Mouse (Mus musculus) left cerebral cortex, adult 2 months (tissue): Measurements from ENCODE around the gene Rgs11. TPM values are rescaled to one million over a fixed set of nuclear protein-coding genes. Genes with fewer than 3 reads are reported as not detected.
"Not testable (repeated sequence)": the region's sequence is repeated elsewhere in the genome, so short reads cannot be mapped to it uniquely, and the experiment has no call there.

ENCODE experiments used
- DNase-seq, 2 experiments: peaks; one replicate each; pipeline ENCODE4 v3.0.0; 2021 to 2022; ENCODE audit warnings: low spot score in 2 of 2, mixed read lengths in 1 of 2; ENCODE audit errors: extremely low spot score in 1 of 2
- H3K27ac ChIP-seq: fragments of 200-600 bp; 2 replicates; pipeline ENCODE4 v1.8.1; 2022
- H3K4me3 ChIP-seq: fragments of 200-600 bp; 2 replicates; pipeline ENCODE4 v1.8.1; 2022
- CTCF ChIP-seq: fragments of 200-600 bp; IDR thresholded peaks from 2 replicates; pipeline ENCODE4 v1.8.1; 2022; ENCODE audit warnings: antibody characterized with exemption, mild to moderate bottlenecking, moderate library complexity
- intact Hi-C: fragments of 180-260 bp; cut with DNase I; formaldehyde crosslinking; loops from one replicate; pipeline ENCODE4 v1.15.1; 2025
- long read RNA-seq, 2 experiments: library from polyadenylated mRNA; stranded (forward); transcript quantifications; one replicate each; pipeline ENCODE4 v2.0.0; 2021; ENCODE audit warnings: borderline mapping rate in 2 of 2
- total RNA-seq, 2 experiments: library from RNA; stranded (reverse); gene quantifications; 2 replicates each; pipeline ENCODE4 v1.2.3; 2021

The Rgs11 gene
- 10 to 100 TPM; 41.9 to 52.7 TPM for total RNA-seq
- long read RNA-seq, experiment 1, partial matches to known transcripts = 4 of 40 reads
- long read RNA-seq, experiment 1, other reads (novel, unspliced or antisense) = 35 of 40 reads
- long read RNA-seq, experiment 2, transcript Rgs11-208 (15 exons, 2,703 nt) = major isoform, 5 of 71 reads
- long read RNA-seq, experiment 2, partial matches to known transcripts = 8 of 71 reads
- long read RNA-seq, experiment 2, other reads (novel, unspliced or antisense) = 58 of 71 reads

DNA sequence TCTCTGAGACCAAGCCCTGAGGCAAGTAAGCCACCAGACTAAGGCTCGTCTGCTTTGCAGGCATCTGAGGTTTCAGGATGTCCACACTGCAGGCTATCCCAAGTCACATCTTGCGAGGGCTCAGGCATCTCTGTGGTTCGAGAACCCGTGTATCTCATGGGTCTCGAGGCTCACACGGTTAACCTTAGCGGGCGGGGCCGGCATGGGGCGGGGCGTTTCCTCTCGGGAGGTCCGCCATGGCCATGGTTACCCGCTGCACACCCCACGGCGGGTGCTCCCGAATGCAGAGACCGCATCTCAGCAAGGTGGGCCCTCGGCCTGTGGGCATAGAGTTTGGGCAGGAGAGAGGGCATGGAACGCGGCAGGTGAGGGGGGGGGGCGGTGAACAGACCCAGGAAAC is at the start of gene Rgs11:
Rgs11 (plus strand) TSS at position 215 of the 400 bp plus-strand sequence.
- DNase-seq = peak; percentile 35 to 39
- intact Hi-C loops = loop anchor here (2.0 kb wide), 1 partner anchor 42 kb away; the partner anchor contains the start of gene Fam234a
- peak within 1 kb of the TSS; percentile 63 for H3K4me3 ChIP-seq
- no peak for TF ChIP-seq CTCF
- H3K27ac ChIP-seq = peak within 1 kb of the TSS; percentile 73

- intact Hi-C loops = no loop called here
- no peak for DNase-seq
- no peak overlapping the region for H3K27ac ChIP-seq
- H3K4me3 ChIP-seq = no peak overlapping the region
- no peak for TF ChIP-seq CTCF
Observed at GRCm38 (mm10) chr17:26162736-26163135, 40.0 kb upstream of the Rgs11 start.

GRCm38 (mm10) chr17:26168039-26168438 is 34.7 kb upstream of the Rgs11 start:
- intact Hi-C loops = no loop called here
- DNase-seq = no peak
- Histone ChIP-seq H3K4me3 (no peak overlapping the region), H3K27ac (no peak overlapping the region)
- TF ChIP-seq CTCF = no peak

- intact Hi-C loops, H3K4me3 ChIP-seq, DNase-seq, H3K27ac ChIP-seq: not testable (repeated sequence)
- TF ChIP-seq CTCF = peak; percentile 44
Observed at GRCm38 (mm10) chr17:26175248-26175647, 27.5 kb upstream of the Rgs11 start.

DNA sequence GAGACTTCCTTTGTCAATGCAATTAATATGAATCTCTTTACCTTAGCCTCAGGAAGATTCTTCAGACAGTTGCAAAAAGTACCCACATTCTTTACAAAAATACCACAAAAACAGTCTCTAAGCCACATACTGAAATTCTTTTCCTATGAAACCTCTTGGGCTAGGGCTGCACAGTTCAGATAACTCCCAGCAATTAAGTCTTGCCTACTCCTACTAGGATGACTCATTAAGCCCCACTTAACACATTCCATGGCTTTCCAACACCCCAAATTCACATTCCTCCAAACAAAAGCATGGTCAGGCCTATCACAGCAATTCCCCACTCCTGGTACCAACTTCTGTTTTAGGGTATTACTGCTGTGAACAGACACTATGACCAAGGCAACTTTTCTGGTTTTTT is 24.1 kb upstream of the Rgs11 start:
- no peak for TF ChIP-seq CTCF
- H3K4me3 ChIP-seq = no peak overlapping the region
- DNase-seq = no peak
- intact Hi-C loops = no loop called here
- no peak overlapping the region for H3K27ac ChIP-seq

DNA sequence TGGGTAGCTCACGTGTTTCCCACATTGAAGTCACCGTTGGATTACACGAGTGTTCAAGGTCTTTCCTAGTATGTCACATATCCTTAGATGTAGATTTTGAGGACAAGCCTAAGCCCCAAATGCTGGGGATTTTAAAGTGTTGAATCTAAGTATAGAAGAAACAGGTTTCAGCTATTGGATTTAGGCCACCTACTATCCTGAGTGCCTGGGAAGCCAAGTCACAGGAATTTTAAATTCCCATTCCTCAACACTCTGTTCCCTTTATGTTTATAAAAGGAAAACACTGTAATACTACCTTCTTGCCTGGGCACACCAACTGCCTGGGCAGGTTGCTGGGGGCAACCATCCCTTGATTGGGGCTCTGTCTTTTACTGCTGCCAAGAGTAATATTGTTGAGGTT is 21.6 kb upstream of the Rgs11 start:
- H3K4me3 ChIP-seq = no peak overlapping the region
- no peak for DNase-seq
- intact Hi-C loops = no loop called here

GRCm38 (mm10) chr17:26187592-26187991 is 15.2 kb upstream of the Rgs11 start:
- TF ChIP-seq CTCF = no peak
- intact Hi-C loops = no loop called here
- Histone ChIP-seq H3K27ac (no peak overlapping the region), H3K4me3 (no peak overlapping the region)
- DNase-seq = no peak

More for the DNA sequence above, 21.6 kb upstream of the Rgs11 start:
- peak overlapping the region; percentile 32; the same call in 1 of the 2 replicates for H3K27ac ChIP-seq
- no peak for TF ChIP-seq CTCF

DNA sequence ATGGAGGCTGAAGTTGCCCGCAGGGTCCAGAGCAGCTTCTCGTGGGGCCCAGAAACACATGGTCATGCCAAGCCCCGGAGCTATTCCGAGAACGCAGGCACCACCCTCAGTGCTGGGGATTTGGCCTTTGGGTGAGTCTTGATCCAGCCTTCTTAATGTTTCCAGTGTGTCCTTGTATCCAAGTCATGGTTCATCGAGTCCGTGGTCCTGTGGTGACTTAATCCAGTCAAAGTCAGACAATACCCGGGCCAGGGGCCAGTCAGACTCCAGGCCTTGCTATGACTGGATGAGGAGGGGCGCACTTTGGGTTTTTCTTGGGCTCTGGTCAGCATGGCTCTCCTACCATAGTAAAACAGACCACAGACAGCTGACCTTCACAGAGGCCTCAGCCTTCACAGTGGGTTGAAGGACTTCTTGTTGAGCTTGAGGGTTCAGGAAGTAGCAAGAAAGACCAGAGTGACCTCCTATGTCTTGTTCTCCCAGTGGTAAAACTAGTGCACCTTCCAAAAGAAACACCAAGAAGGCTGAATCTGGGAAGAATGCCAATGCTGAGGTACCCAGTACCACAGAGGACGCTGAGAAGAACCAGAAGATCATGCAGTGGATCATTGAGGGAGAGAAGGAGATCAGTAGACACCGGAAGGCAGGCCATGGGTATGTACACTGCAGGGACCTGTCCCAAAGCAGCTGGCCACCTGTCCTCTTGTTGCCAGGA is 14.5 kb upstream of the Rgs11 start:
- intact Hi-C loops = no loop called here
- no peak overlapping the region for H3K4me3 ChIP-seq
- no peak for DNase-seq
- TF ChIP-seq CTCF = no peak
- H3K27ac ChIP-seq = no peak overlapping the region

GRCm38 (mm10) chr17:26191486-26191885 is 11.3 kb upstream of the Rgs11 start:
- intact Hi-C loops, DNase-seq, H3K4me3 ChIP-seq, H3K27ac ChIP-seq: not testable (repeated sequence)

DNA sequence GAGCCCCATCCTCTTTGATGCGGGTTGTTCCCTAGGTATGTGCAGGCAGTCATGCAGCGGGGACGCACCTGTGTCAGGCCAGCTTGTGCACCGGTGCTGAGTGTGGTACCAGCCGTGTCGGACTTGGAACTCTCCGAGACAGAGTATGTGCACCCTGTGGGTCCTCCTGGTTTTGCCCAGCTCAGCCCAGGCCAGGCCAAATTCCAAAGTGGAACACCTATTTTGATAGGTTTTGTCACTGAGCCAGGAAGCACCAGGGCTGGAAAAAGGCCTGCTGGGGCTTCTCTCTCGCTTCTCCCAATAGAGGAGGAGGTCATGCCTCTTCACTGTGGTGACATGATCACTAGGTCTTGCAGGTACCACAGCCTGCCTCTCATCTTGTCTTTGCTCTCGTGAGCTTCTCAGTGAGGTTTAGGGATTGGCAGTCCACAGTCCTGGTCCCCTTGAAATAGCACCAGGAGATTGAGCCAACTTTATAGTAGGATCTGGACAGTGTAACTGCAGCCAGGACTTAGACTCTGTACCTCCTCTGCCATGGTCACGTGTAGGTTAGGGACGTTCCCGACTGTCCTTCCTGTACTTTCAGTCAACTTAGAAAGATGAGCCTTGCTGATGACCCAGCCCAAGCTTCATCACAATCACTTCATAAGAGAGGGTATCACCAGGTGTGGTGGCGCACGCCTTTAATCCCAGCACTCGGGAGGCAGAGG is 10.1 kb upstream of the Rgs11 start:
- intact Hi-C loops = no loop called here
- H3K4me3 ChIP-seq = no peak overlapping the region
- no peak for TF ChIP-seq CTCF
- no peak overlapping the region for H3K27ac ChIP-seq
- no peak for DNase-seq

GRCm38 (mm10) chr17:26198892-26199291 is 3.9 kb upstream of the Rgs11 start, which contains the start of gene Pdia2:
TSS of gene Pdia2 (minus strand) at chr17:26199087.
- Histone ChIP-seq H3K27ac (no peak within 1 kb of the TSS), H3K4me3 (no peak within 1 kb of the TSS)
- DNase-seq = no peak
- no peak for TF ChIP-seq CTCF
- intact Hi-C loops = no loop called here
